Mouse (Mus musculus) limb, embryonic 15.5 days (tissue): ENCODE data around the gene Flywch1. TPM values are rescaled to one million over a fixed set of nuclear protein-coding genes. Genes with fewer than 3 reads are reported as not detected.

Source experiments
- polyA plus RNA-seq: library from polyadenylated mRNA; unstranded; fragments of >200 nt; fragmentation: Nextera tagmentation; extraction: Ambion mirVana; gene quantifications from 2 replicates; pipeline ENCODE4 v1.2.1, GENCODE M21; 2015

Gene Flywch1
- polyA plus RNA-seq, 1 experiment from 2014 or later: 69.8 TPM

Other genes with a start within 250 kb of the Flywch1 start
- gene Zfp213, start 207.4 kb downstream of the Flywch1 start, polyA plus RNA-seq: 17.5 and 18.2 TPM in 2 replicates
- gene Zfp13, start 172.1 kb downstream of the Flywch1 start, polyA plus RNA-seq: 12.4 and 12.9 TPM in 2 replicates
- 0.16 and 0.18 TPM in 2 replicates for gene Zscan10, start 170.7 kb downstream of the Flywch1 start, polyA plus RNA-seq
- gene Mmp25, start 126.3 kb downstream of the Flywch1 start, polyA plus RNA-seq: 0.79 and 0.86 TPM in 2 replicates
- 20.8 and 21.3 TPM in 2 replicates for gene Bicdl2, start 111.1 kb downstream of the Flywch1 start, polyA plus RNA-seq
- gene Hcfc1r1, start 98.0 kb downstream of the Flywch1 start, polyA plus RNA-seq: 84.2 and 99.2 TPM in 2 replicates
- gene Thoc6, start 97.7 kb downstream of the Flywch1 start, polyA plus RNA-seq: 38.8 and 43.2 TPM in 2 replicates
- gene Tnfrsf12a, start 94.1 kb downstream of the Flywch1 start, polyA plus RNA-seq: 28.0 and 43.9 TPM in 2 replicates
- gene Cldn6, start 92.4 kb downstream of the Flywch1 start, polyA plus RNA-seq: 7.0 and 10.1 TPM in 2 replicates
- 5.1 and 5.8 TPM in 2 replicates for gene Cldn9, start 87.6 kb downstream of the Flywch1 start, polyA plus RNA-seq
- gene 1520401A03Rik, start 48.8 kb downstream of the Flywch1 start, polyA plus RNA-seq: 2.2 and 2.9 TPM in 2 replicates
- 45.6 and 49.5 TPM in 2 replicates for gene Pkmyt1, start 45.3 kb downstream of the Flywch1 start, polyA plus RNA-seq
- gene Paqr4, start 30.7 kb downstream of the Flywch1 start, polyA plus RNA-seq: 17.6 and 20.4 TPM in 2 replicates
- gene Kremen2, start 25.8 kb downstream of the Flywch1 start, polyA plus RNA-seq: 50.2 and 50.5 TPM in 2 replicates
- gene Flywch2, start 14.5 kb upstream of the Flywch1 start, polyA plus RNA-seq: 34.2 and 39.9 TPM in 2 replicates
- 425 and 436 TPM in 2 replicates for gene Srrm2, start 18.9 kb upstream of the Flywch1 start, polyA plus RNA-seq
- gene Elob, start 57.5 kb upstream of the Flywch1 start, polyA plus RNA-seq: 1,045 and 1,117 TPM in 2 replicates
- gene Prss33, start 64.5 kb upstream of the Flywch1 start, polyA plus RNA-seq: not detected in 2 replicates
- gene Prss32, start 72.3 kb upstream of the Flywch1 start, polyA plus RNA-seq: not detected in 2 replicates
- 0.73 and 1.0 TPM in 2 replicates for gene Prss41, start 72.6 kb upstream of the Flywch1 start, polyA plus RNA-seq
- not detected in 2 replicates for gene Prss21, start 96.5 kb upstream of the Flywch1 start, polyA plus RNA-seq
- not detected in 2 replicates for gene Dcpp1, start 109.3 kb upstream of the Flywch1 start, polyA plus RNA-seq
- not detected in 2 replicates for gene Dcpp2, start 109.3 kb upstream of the Flywch1 start, polyA plus RNA-seq
- gene Dcpp3, start 145.9 kb upstream of the Flywch1 start, polyA plus RNA-seq: 0.69 TPM in 1 of 2 replicates, not detected in the other
- gene Sbp, start 170.1 kb upstream of the Flywch1 start, polyA plus RNA-seq: not detected in 2 replicates
- not detected in 2 replicates for gene Sbpl, start 183.7 kb upstream of the Flywch1 start, polyA plus RNA-seq
- not detected in 2 replicates for gene Prss30, start 209.0 kb upstream of the Flywch1 start, polyA plus RNA-seq
- 1.1 and 1.4 TPM in 2 replicates for gene Prss22, start 226.5 kb upstream of the Flywch1 start, polyA plus RNA-seq